Mouse (Mus musculus): ENCODE data around the gene Mcf2l.

The Mcf2l gene

DNA sequence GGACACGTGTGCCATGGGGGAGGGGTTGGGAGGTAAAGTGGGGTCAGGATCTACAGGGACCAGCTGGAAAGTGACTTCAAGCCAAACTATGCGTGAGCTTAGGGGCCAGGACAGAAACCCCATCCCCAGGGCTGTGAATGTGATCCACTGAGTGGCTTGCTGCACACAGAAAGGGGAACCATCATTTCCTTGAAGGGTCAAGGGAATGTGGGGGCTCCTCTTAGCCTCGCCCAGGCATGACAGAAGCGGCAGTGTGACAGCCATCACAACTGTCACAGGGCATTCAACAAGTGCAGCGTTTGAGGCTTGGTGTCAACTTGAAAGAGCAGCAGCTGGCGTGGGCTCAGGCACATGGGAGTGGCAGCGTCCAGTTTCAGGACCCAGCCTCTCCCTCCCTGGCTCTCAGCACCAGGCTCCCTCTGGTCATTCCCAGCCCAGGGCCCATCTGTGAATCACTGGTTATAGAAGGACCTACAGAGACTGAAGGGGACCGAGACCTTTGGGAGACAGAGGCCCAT lies 81.8 kb downstream of the Mcf2l start:
- DNase-seq: no peak

DNA sequence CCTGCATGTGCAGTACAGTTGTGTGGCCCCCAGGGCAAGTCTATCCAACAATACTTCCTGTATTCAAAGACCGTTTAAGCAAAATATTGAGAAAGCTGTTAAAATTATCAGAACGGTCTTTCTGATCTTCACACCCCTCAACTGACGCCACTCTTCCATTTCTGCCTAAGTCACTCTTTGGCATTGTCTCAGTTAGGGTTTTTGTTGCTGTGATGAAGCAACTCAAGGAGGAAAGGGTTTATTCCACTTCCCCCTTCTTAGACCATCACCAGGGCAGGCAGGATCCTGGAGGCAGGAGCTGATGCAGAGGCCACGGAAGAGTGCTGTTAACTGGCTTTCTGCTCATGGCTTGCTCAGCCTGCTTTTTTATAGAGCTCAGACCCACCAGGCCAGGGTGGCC lies 82.3 kb downstream of the Mcf2l start:
- no peak for DNase-seq

DNA sequence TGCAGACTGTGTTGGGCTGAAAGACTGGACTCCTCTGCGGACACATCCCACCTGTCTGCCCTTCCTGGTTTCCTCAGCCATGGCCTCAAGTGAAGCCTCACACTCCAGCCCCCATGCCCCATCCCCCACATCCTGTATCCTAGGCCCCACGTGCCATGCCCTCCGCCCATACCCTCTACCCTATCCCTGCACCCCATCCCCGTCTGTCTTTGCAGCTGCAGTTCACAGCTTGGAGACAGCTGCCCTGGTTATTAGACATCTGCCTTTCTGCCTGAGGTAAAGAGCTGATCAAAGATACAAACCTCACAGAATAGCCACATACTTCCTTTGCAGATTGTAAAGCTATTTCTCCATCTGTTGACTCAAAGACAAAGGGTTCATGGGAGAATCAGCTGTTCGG lies 83.3 kb downstream of the Mcf2l start:
- no peak for DNase-seq

DNA sequence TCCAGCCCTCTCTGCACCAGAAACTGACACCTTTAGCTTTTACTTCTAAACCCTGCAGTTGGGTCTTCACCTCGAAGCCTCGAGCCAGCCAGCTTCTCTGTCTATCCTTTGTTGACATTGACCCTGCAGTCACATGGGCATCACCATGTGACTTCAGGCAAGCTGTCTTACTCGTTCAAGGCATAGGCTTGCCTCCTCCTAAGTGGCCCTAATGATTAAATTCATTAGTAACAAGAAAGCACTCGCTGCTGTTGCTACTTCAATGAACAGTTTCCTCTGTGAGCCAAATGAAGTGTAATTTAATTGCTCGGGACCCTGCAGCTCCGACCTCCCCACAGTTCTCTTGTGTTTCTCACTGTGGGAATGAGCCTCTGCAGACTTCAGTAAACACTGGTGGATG lies 83.8 kb downstream of the Mcf2l start:
- no peak for DNase-seq

DNA sequence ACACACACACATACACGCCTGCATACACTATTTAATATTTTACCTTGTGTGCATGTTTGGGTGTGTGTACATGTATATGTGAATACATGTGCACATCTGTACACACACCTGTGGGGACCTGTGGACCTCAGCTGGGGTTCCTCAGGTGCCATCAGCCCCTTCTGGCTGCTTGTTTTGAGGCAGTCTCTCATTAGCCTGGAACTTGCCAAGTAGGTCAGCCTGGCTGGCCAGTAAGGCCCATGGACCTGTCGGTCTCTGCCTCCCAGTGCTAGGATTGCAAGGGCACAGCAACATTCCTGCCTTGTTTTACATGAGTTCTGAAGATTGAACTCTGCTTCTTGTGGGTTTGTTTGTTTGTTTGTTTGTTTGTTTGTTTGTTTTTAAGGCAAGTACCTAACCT lies 87.0 kb downstream of the Mcf2l start:
- DNase-seq: no peak

DNA sequence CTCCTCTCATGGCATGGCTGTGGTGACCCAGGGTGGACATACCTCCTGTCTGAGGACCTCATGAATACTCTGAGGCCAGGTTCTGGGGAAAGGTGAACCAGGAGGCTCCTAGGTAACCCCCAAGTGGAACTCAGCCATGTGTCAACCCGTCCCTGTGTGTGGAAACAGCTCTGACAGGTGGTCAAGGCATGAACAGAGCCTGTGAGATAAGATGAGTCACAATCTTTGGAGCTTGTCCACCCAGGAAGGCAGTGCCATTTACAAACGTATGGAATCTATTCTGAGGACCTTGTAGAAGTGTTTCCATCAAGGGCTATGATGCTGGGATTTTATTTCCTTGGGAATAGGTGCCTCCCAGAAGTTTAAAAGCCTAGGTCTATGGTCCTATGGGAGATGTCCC lies 87.6 kb downstream of the Mcf2l start:
- DNase-seq: no peak

DNA sequence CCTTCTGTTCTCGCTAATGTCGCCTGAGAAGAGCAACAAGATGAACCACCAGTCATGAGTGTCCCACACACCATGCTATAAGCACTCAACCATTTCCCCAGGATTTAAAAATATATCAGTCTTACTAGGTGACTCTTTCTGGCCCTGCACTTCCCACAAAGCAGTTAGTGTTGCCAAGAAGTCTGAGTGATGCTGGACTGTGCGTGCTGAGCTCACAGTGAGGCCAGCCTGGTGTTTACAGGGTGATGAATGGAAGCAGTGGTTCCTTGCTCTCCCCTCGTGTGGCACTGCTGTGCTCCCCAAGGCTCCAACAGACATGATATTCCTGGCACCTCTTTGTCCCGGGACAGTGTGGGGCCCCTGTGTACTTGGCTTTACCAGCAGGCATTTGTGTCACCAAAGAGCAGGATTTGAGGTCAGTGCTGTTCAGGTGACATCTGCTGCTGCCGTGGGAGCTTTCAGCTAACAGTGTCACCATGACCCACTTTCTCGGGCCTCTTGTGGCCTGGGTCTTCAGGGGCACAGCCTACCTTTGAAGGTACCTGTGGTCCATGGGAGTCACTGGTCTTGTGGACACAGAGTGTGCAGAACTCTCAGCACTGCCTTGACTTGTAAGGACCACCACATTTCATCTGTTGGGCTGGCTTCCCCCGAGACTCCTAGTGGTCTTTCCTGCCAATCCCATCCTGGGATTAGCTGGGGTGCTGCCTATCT lies 88.4 kb downstream of the Mcf2l start:
- DNase-seq: no peak

DNA sequence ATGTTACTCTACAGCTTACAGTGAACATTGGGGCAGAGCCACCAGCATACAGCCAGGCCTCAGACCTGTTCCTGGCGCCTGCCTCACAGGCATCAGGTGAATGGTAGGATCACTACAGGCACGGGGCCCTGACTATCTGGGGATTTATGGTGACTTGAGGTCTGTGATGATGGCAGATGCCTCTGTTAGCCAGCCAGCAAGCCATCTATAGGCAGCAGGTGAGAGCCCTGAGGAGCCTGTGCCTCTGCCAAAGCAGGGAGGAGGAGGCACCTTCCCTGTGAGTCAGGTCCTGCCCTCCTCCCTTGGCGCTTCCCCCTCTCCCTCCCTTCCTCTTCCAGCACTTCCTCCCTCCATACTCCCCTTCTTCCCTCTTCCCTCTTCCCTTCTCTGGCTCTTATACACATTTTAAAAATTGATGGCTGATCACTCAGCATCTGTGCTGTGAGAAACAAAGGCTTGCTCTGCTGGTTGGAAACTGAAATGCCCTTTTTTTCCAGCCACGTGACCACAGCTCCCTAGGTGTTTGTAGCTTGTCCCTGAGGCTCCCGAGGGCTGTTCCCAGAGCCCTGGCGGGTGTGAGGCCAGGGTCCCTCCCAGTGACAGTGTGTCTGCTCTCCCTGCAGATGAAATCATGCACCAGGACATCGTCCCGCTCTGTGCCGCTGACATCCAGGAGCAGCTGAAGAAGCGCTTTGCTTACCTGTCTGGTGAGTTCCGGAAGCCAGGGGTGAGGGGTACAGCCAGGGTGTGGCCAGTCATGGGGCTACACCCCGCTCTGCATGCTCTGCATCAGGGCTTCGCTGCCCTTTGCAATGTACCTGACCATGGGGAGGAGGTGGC lies 89.2 kb downstream of the Mcf2l start:
- DNase-seq: no peak

DNA sequence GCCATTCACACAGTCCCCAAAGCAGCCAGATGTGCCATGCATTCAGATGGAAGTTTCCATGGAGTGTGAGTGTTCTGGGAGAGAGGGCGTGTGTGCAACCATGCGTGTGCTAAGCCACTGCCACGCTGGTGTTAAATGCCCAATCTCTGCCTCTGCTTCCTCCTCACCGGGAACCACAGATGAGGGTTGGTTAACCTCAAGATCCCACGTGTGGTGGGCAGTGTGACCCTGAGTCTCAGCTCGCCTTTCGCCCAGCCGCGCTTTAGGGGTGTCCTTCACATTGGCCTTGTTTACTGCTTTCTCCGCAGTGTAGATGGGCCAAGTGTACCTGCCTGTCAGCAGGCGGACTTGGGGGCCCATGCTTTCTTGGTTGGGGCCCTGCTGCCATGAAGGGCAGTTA lies 102.7 kb downstream of the Mcf2l start:
- DNase-seq: no peak

DNA sequence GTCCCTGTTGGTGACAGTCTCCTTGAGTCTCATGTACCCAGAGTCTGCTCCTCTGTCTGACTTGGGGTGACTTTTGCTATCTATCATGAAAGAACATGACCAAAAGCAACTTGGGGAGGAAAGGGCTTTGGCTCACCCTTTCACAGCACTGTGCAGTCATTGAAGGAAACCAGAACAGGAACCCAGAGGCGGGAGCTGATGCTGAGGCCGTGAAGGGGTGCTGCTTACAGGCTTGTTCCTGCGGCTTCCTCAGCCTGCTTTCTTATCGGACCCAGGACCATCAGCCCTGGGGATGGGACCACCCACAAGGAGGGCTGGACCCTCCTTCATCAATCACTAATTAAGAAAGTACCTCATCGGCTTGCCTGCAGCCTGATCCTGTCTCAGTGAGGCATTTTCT lies 103.1 kb downstream of the Mcf2l start:
- DNase-seq: no peak

DNA sequence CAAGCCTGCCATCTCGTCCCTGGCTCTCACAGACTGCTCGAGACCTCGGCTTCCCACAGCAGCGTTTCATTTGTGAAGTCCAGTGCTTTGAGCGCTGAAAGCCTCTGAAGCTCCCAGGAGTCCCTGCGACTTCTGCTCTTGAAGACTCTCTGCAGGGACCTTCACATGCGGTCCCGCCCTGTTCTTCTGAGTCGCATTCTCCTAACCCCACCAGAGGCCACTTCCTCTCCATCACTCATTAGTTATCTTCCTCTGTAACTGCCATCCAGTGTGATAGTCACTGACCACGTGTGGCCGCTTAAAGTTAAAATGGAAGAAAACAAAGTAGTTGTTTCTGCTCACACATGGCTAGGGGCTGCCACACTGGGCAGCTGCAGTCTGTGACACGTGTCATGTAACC lies 103.7 kb downstream of the Mcf2l start:
- DNase-seq: no peak

DNA sequence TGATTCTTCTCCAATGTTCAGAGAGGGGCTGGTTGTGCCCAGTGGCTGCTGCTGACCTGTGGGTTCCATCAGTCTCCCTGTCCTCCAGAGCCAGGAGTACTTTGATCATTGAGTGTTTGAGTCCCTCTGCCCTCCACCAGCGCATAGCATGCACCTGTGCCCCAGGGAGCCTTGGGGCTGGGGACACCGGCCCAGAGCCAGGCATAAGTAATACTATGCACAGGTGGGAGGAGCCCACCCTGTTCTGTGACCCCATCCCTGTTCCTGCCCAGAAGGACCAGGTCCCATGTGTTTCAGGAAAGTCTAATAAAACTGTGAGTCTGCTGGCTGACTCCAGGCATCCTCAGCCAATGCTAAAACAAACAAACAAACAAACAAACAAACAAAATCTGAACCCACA lies 104.7 kb downstream of the Mcf2l start:
- no peak for DNase-seq

DNA sequence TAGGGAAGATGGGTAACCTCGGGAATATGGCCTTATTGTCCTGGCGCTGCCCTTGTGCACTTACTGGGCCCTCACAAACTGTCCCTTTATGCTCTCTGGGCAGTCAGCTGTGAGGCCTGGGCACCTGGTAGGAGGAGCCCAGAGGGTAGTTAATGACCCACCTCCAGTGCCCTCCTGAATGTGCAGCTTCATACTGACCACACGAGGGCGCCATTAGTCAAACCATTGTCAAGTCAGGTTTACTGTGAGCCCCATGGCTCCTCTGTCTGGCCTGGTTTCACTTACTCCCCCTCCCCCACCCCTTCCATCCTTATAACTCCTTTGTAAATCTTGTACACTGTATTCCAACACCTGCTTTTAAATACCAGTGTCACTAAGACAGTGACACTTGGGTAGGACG lies 105.1 kb downstream of the Mcf2l start:
- peak; percentile 72 for DNase-seq

DNA sequence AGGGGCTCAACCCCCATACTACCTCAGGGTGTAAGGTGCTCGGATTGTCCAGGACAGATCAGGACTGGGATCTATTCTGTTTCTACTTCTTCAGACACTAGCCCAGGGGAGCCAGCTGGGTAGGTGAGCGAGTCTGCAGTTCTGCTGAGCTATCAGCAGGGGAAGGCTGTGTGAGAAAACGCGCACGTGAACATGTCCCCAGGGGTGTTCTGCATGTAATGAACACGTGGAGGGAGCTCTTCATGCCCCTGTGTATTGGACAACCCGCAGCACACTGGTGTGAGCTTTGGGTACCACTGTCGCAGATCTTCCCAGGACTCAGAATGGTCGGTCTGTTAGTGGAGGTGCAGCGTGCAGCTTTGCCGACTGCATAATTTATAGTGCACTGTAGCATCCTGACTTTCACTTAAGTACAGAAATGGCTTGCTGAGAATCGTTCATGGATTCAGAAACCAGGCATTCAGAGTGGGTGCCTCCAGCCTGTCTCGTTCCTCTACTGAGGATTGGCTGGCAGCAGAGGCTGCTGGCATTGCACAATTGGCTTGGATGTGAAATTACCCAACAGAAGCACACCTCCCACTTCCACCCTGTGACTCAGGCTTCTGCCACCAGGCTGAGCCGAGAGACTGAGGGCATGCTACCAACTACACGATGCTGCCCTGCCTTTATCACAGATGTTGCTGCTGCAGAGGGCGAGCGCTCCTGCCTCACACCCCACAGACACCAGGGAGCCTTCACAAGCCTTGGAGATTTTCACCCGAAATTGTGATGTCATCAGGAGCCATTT lies 110.3 kb downstream of the Mcf2l start:
- DNase-seq: no peak

DNA sequence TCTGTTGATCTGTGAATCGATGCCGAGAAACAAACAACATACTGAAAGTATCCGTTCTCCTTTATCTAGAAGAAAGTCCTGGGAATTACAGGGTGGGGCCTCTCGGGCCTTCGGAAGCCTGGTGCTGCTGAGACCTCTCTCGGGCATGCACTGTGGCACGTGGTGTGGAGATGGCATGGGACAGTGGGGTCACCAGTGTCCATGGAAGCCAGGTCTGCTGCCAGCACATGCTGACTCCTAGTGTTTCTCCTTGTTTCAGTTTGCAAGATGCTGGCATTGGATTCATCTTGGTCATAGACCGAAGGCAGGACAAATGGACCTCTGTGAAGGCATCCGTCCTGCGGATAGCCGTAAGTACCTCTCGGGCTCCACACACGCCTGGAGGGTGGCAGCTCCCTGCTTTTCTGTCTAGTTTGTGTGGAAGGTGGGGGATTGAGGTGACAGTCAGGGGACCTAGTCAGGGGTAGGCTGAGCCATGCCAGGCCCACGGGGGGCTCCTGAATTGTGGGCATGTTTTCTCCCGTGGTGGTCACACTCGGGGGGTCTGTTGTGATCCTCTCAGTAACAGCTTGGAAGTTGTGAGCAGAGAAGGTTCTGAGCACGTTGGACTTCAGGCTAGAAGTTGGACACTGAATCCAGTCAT lies 111.1 kb downstream of the Mcf2l start:
- DNase-seq: no peak

DNA sequence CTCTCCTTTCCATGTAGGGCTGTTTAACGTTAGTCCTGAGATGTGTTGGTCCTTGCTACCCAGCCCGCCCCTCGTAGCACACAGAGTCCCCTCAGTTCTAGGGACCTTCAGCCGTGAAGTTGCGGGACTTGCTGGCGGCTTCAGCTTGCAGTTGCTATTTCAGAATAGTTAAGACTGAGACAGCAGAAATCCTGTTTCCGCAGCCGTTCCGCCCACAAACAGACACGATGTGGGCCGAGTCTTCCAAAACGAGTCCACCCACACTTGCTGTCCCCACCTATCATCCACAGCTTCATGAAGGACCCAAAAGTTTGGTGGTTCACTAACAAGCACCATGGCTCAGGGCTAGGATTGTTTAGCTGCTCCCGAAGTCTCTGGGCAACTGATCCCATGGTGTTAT lies 111.7 kb downstream of the Mcf2l start:
- DNase-seq: no peak

DNA sequence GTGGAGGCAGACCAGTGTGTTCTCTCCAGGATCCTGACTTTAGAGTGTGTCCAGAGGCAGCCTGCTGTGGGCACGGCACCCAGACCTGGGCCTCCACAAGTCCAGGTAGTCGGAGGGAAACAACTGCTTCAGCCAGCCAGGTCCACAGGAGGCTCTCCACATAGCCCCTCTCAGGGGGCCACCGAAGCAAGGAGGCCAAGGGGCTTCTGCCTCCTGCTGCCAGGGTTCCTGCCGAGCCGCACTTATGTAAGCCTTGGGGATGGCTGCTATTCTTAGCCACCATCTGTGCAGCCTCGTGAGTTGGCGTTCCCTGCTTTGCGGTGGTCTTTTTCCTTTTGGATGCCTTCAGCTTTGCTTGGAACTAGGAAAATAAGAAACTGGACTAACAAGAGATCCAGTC lies 114.0 kb downstream of the Mcf2l start:
- DNase-seq: no peak

DNA sequence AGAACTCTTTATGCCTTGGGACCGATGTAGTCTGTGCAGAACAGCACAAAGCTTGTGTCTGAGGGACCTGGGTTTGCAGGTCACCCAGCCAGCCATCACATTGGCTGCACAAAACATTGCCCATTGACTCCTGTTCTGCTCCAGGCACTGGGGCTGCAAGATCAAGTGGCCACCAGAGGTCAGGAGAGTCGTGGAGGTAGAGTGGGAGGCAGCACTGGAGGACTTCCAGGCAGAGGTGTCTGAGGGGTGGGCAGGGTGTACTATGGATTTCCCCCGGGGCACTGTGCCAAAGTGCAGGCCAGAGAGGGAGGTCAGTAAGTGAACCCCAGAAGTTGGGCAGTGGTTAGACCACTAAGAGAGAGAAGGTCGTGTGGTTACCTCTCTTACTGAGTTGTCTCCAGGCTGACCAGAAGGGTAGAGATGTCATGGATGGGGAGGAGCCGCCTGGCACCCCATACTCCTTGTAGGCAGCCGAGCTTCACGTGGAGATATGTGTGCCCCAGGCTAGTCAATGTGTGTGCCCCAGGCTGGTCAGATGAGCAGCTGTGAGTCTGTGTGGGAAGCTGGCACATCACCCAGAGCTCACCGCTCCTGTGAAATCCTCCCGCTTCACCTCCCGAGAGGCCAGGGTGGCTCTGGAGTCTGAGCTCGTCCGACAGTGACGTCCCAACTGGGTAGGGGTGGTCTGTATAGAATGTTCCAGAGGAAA lies 115.3 kb downstream of the Mcf2l start:
- DNase-seq: no peak

DNA sequence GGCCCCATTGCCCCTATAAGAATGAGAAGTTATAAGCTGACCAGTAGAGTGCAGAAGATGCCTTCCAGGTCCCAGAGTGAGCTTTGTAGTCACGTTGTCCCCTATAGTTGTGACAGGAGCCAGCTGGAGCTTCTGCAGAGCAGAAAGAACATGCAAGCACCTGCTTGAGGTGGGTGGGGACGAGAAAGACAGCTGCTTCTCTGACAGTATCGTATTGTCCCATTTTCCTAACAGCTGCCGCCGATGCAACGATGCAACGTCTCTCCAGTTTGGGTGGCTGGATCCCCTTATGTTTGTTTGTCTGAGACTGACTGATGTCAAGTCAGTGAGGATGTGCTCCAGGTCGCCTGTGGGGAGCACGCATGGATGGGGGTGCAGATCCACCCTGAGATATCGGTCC lies 117.8 kb downstream of the Mcf2l start:
- DNase-seq: no peak

DNA sequence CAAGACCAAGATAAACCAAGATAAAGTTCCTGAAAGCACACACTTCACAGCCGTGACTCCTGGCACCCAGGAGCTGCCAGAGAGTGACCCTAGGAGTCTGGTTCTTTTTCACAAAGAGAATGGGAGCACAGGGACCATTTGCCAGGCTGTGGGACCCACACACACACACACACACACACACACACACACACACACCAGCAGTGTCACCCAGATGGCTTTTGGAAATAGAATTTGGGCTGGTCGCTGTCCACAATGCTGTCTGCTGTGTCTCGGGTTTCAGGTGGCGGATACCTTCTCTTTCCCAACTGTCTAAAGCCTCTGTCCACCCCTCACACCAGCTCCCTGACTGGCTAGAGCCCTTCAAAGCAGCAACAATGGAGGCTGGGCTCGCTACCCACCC lies 120.9 kb downstream of the Mcf2l start:
- no peak for DNase-seq

DNA sequence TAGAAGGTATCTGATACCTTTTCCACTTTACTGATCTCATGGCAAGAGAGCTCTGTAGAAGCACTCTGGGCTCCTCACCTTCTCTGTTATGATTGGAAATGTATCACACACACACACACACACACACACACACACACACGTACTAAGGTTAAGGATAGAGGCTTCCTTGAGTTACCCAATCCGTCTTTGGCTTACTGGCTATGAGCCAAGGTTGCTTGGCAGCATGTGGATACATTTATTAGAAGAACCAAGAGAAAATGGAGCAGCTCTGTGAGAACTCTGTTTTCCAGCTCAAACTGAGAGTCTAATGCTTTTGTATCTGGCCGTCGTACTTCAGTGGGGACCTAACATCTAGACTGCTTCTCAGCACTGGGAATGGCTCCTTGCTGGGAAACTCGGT lies 121.9 kb downstream of the Mcf2l start:
- DNase-seq: no peak

DNA sequence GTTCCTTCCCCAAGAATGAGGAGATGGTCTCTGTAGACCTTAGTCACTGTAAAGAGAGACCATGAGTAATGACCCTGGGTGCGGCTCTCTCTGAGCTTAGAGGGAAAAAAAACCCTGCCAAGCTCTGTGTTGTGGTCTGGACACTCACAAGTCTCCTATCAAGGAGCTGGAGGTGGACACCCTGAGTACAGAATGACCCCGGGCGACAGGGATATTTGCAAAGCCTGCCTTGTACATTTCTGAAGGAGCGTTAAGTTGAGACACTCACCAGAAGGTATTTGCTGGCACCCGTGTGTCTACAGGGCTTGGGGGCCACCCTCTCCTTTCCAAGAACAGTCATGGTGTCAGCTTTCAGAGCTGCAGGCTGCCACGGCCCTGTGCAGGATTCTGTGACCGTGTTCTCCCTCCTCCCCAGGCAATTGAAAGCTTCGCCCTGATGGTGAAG lies 123.2 kb downstream of the Mcf2l start:
- DNase-seq: no peak
